Mouse (Mus musculus) heart, embryonic 11.5 days (tissue): ENCODE data around the gene Slc12a9. TPM values are rescaled to one million over a fixed set of nuclear protein-coding genes. Genes with fewer than 3 reads are reported as not detected.
"Not testable (repeated sequence)": the region's sequence is repeated elsewhere in the genome, so short reads cannot be mapped to it uniquely, and the experiment has no call there.

ENCODE experiments used
- ATAC-seq: fragments of 200-750 bp; cut with Nextera tagmentation; replicated peaks from 2 replicates; pipeline ENCODE4 v1.8.0; 2017; ENCODE audit warnings: moderate library complexity; ENCODE audit not compliant: insufficient number of reproducible peaks, low FRiP score, low TSS enrichment
- H3K27ac ChIP-seq: fragments of 300-500 bp; sonication (generic); 2 replicates; pipeline ENCODE4 v1.5.1; 2014; ENCODE audit warnings: mild to moderate bottlenecking, low read depth, low read length
- H3K27me3 ChIP-seq: fragments of 300-500 bp; sonication (generic); 2 replicates; pipeline ENCODE4 v1.6.1; 2014; ENCODE audit warnings: mild to moderate bottlenecking, low read length, mixed read lengths; ENCODE audit not compliant: control insufficient read depth, insufficient read depth
- H3K36me3 ChIP-seq: fragments of 300-500 bp; sonication (generic); 2 replicates; pipeline ENCODE4 v1.6.1; 2014; ENCODE audit warnings: mild to moderate bottlenecking, low read length, moderate library complexity, mixed read lengths; ENCODE audit not compliant: control insufficient read depth, insufficient read depth
- H3K4me1 ChIP-seq: fragments of 300-500 bp; sonication (generic); 2 replicates; pipeline ENCODE4 v1.6.1; 2014; ENCODE audit warnings: low read length; ENCODE audit not compliant: control insufficient read depth, insufficient read depth
- H3K4me2 ChIP-seq: fragments of 300-500 bp; sonication (generic); 2 replicates; pipeline ENCODE4 v1.6.1; 2014; ENCODE audit warnings: mild to moderate bottlenecking, moderate library complexity
- H3K4me3 ChIP-seq: fragments of 300-500 bp; sonication (generic); 2 replicates; pipeline ENCODE4 v1.5.1; 2014; ENCODE audit warnings: low read depth, low read length
- H3K9ac ChIP-seq: fragments of 300-500 bp; sonication (generic); 2 replicates; pipeline ENCODE4 v1.6.1; 2014; ENCODE audit warnings: mild to moderate bottlenecking, low read depth, low read length, moderate library complexity
- H3K9me3 ChIP-seq: fragments of 300-500 bp; sonication (generic); replicated peaks from 2 replicates; pipeline ENCODE4 v1.6.1; 2016; ENCODE audit warnings: low read length; ENCODE audit not compliant: control insufficient read depth
- WGBS: fragments of 180-500 bp; shearing (Covaris S2); extraction: QIAGEN DNeasy Blood & Tissue Kit; methylation state at CpG from one replicate; pipeline ENCODE4 v1.1.7; 2014; ENCODE audit not compliant: insufficient replicate concordance; 5-methylcytosine and 5-hydroxymethylcytosine counted together
- microRNA-seq: library from miRNA; unstranded; fragments of <30 nt; microRNA quantifications from one replicate; pipeline ENCODE4, GENCODE M21; 2016; ENCODE audit warnings: borderline number of aligned reads
- polyA plus RNA-seq: library from polyadenylated mRNA; unstranded; fragments of >200 nt; fragmentation: Nextera tagmentation; extraction: Ambion mirVana; gene quantifications from 2 replicates; pipeline ENCODE4 v1.2.1, GENCODE M21; 2014

Slc12a9 gene
- polyA plus RNA-seq, 1 experiment from 2014 or later: 5.1 TPM

DNA sequence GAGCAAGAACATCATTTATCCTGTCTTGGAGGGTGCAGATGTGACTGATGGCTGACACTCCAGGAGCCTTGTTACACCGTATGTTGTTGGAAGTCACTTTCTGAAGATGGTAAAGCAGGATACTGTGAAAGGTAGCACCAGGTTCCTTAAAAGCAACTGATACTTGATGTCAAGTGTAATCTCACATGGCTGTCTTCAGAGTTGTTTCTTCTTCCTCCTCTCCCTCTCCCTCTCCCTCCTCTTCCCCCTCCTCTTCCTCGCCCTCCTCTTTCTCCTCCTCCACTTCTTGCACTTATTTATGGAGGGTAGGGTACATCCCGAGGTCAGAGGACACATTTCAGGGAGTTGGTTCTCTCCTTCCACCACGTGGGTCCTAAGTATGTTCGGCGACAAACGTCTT, 47.4 kb downstream of the Slc12a9 start:
- Histone ChIP-seq H3K4me1 (peaks cover 31% of the 10 kb centered on the region), H3K4me2 (no peak overlapping the region; the same call in 1 of the 2 replicates), H3K36me3 (no peaks in the 10 kb centered on the region), H3K9ac (no peak overlapping the region), H3K4me3 (no peak overlapping the region), H3K27ac (no peak overlapping the region), H3K27me3 (peaks cover 35% of the 10 kb centered on the region), H3K9me3 (no peaks in the 10 kb centered on the region; the same call in 1 of the 2 replicates)
- ATAC-seq: no peak
- WGBS: 47% methylated on average over 7 of the region's 7 CpGs

DNA sequence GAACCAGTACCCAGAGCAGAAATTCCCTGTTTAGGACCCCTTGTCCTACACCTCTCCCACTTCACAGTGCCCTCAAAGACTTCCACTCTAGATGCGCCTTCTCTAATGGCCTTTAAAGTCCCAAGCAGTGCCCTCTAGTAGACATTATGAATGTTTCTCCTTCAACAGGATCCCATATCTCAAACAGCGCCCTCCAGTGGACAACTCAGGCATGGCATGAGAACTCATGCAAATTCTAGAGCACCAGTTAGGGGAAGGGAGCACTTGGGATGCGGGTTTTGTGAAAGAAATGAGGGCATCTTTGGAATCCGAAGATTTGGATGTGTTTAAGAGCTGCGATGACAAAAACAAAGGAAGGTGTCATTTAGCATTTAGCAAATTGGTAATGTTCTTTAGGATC, 48.4 kb downstream of the Slc12a9 start:
- WGBS: 54% methylated on average over 5 of the region's 5 CpGs

DNA sequence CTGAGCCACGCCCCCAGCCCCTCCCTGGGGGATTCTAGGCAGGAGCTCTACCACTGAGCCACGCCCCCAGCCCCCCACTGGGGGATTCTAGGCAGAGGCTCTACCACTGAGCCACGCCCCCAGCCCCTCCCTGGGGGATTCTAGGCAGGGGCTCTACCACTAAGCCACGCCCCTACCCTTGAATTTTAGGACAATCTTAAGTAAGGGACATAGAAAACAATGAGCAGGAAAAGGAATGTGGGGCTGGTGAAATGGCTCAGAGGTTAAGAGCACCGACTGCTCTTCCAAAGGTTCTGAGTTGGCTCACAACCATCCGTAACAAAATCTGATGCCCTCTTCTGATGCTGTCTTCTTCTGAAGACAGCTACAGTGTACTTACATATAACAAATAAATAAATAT, 49.0 kb downstream of the Slc12a9 start:
- H3K27me3 ChIP-seq: peaks cover 21% of the 10 kb centered on the region
- peaks cover 21% of the 10 kb centered on the region for H3K4me1 ChIP-seq
- H3K27ac ChIP-seq, ATAC-seq, H3K9ac ChIP-seq, H3K4me3 ChIP-seq, H3K9me3 ChIP-seq, H3K4me2 ChIP-seq, H3K36me3 ChIP-seq: not testable (repeated sequence)
- 74% methylated on average over 5 of the region's 6 CpGs for WGBS

More for the DNA sequence above, 48.4 kb downstream of the Slc12a9 start:
- no peak overlapping the region for H3K9ac ChIP-seq
- peaks cover 27% of the 10 kb centered on the region for H3K27me3 ChIP-seq
- peaks cover 27% of the 10 kb centered on the region for H3K4me1 ChIP-seq
- no peak overlapping the region for H3K4me2 ChIP-seq
- no peaks in the 10 kb centered on the region for H3K36me3 ChIP-seq
- no peak overlapping the region for H3K4me3 ChIP-seq
- no peak overlapping the region for H3K27ac ChIP-seq
- H3K9me3 ChIP-seq: no peaks in the 10 kb centered on the region; the same call in 1 of the 2 replicates
- ATAC-seq: no peak

DNA sequence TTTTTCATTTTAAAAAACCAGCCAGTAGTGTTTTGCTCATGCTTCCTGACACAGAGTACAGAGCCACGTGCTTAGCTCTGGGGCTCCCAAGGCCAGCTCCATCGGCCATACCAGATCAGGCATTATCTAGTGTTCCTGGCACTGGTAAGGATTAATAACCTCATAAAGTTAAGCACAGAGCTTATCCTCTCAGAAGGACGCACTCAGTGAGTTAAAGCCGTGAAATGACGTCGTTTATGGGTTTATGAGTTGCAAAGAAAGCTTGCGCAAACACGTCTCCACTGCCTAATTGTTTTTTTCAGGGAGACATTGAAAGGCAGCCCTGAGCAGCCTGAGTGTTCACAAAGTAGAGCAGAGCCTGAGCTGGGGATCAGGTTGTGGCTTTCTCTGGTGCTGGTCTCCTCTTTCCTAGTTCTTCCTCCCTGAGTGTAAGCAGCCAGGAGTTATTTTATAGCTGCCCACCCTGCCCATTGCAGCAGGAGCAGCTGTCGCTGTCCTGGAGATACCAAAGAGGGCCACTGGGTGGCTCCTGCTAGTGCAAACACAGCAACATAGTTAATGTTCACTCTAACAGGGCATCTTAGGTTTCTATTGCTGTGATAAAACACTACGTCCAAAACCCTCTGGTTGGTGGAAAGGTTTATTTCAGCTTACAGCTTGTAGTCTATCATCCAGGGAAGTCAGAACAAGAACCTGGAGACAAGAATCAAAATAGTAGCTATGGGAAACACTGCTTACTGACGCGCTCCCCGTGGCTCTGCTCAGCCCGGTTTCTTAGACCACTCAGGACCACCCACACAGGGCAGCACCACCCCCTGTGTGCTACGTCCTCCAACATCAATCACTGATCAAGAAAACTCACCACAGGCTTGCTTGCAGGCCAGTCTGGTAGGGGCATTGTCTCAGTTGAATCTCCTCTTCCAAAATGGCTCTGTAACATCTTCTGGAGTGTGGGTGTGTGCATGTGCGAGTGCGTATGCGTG, 55.7 kb downstream of the Slc12a9 start:
- no peak for ATAC-seq
- WGBS: 65% methylated on average over 18 of the region's 18 CpGs
- no peaks in the 10 kb centered on the region for H3K27me3 ChIP-seq
- no peak overlapping the region for H3K4me2 ChIP-seq
- no peaks in the 10 kb centered on the region for H3K36me3 ChIP-seq
- peaks cover 6% of the 10 kb centered on the region; the same call in 1 of the 2 replicates for H3K9me3 ChIP-seq
- no peaks in the 10 kb centered on the region for H3K4me1 ChIP-seq
- no peak overlapping the region for H3K4me3 ChIP-seq
- no peak overlapping the region for H3K27ac ChIP-seq
- H3K9ac ChIP-seq: no peak overlapping the region

DNA sequence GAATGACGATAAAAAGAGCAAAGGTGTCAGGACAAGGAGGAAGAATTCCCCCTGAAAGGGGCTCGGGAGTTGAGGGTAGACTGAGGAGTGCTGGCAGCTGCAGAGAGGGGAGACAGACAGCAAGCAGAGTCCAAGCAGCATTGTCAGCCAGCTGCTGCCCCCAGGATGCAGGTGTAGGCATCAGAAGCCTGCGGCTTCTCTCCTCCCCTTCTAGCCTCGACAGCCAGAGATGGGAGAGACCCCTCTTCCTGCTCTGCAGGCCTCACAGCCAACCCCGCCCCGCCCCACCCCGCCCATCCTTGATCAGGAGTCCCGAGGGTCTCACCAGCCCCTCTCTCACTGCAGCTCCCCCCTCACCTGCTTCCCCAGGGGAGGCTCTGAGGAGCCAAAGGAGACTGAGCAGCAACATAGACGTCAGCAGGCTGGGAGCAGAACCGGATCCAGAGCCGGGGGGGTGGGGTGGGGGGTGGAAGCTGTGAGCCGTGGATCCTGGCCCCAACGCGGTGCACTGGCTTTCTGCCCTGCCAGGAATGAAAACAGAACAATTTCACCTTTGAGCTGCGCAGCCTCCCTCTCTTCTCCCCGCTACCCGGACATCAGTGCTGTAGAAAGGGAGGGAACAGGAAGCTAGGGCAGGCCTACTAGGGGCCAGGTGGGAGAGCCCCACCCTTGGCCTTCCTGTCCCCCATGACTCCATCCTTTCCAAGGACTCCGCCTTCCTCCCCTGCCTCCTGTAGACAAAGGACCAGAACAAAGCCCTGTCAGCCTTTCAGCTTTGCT, 65.1 kb downstream of the Slc12a9 start:
- H3K27ac ChIP-seq: no peak overlapping the region
- no peak for ATAC-seq
- no peak overlapping the region for H3K4me3 ChIP-seq

DNA sequence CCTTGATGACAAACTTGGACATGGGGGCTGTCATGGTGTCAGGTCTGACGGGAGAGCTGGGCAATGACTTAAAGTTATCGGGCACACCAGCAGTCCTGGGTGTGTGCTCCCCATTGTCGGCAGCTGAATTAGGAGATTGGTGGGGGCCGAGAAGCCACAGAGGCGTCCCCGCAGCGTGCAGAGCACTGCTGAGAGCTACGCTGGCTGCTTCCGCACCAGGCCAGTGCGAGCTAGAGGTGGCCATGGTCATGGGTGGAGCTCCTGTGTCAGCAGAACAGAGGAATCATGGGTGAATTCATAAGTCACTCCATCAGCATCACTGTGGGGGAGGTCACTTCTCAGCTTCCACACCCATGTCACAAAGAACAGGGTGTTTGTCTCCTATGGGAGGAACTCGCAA, 68.6 kb downstream of the Slc12a9 start:
- no peaks in the 10 kb centered on the region for H3K4me1 ChIP-seq
- no peak overlapping the region for H3K4me2 ChIP-seq
- 78% methylated on average over 11 of the region's 11 CpGs for WGBS
- no peak overlapping the region for H3K4me3 ChIP-seq
- no peak for ATAC-seq
- no peaks in the 10 kb centered on the region for H3K36me3 ChIP-seq
- H3K27me3 ChIP-seq: no peaks in the 10 kb centered on the region
- H3K27ac ChIP-seq: no peak overlapping the region
- no peak overlapping the region for H3K9ac ChIP-seq
- H3K9me3 ChIP-seq: no peaks in the 10 kb centered on the region

More for the DNA sequence above, 65.1 kb downstream of the Slc12a9 start:
- WGBS: 28% methylated on average over 16 of the region's 18 CpGs
- H3K4me2 ChIP-seq: 0 out of 2 replicates have a peak overlapping the region, but pooled peaks have one; percentile 3
- H3K27me3 ChIP-seq: no peaks in the 10 kb centered on the region
- H3K9ac ChIP-seq: no peak overlapping the region
- no peaks in the 10 kb centered on the region for H3K36me3 ChIP-seq
- peaks cover 5% of the 10 kb centered on the region; the same call in 1 of the 2 replicates for H3K9me3 ChIP-seq
- H3K4me1 ChIP-seq: no peaks in the 10 kb centered on the region

Small RNAs within 50 kb of the gene (microRNA-seq; reads per million reads assigned to microRNA genes)
- gene Mir7036 (1.0 reads per million, percentile 13 among the genes with 10 or more reads in this experiment), gene Mir8116 (0.41 reads per million)

Other genes with a start within 250 kb of the Slc12a9 start
- 5.8 and 9.4 TPM in 2 replicates for gene Trim56, start 217.4 kb downstream of the Slc12a9 start, polyA plus RNA-seq
- not detected in 2 replicates for gene Muc3, start 184.3 kb downstream of the Slc12a9 start, polyA plus RNA-seq
- gene Muc3a, start 121.2 kb downstream of the Slc12a9 start, polyA plus RNA-seq: 0.27 and 0.45 TPM in 2 replicates
- gene Ache, start 46.1 kb downstream of the Slc12a9 start, polyA plus RNA-seq: 20.3 and 22.2 TPM in 2 replicates
- 9.1 and 10.3 TPM in 2 replicates for gene Ufsp1, start 39.0 kb downstream of the Slc12a9 start, polyA plus RNA-seq
- gene Srrt, start 25.9 kb downstream of the Slc12a9 start, polyA plus RNA-seq: 92.0 and 96.9 TPM in 2 replicates
- 36.7 and 41.1 TPM in 2 replicates for gene Trip6, start 19.2 kb downstream of the Slc12a9 start, polyA plus RNA-seq
- 27.3 and 35.6 TPM in 2 replicates for gene Ephb4, start 16.5 kb upstream of the Slc12a9 start, polyA plus RNA-seq
- 0.03 and 0.11 TPM in 2 replicates for gene Zan, start 143.5 kb upstream of the Slc12a9 start, polyA plus RNA-seq
- gene Pop7, start 168.9 kb upstream of the Slc12a9 start, polyA plus RNA-seq: 46.5 and 50.0 TPM in 2 replicates
- 6.8 and 9.5 TPM in 2 replicates for gene Gigyf1, start 185.0 kb upstream of the Slc12a9 start, polyA plus RNA-seq
- gene Epo, start 199.6 kb upstream of the Slc12a9 start, polyA plus RNA-seq: not detected in 2 replicates
- gene Gnb2, start 199.9 kb upstream of the Slc12a9 start, polyA plus RNA-seq: 307 and 318 TPM in 2 replicates
- gene Actl6b, start 219.9 kb upstream of the Slc12a9 start, polyA plus RNA-seq: 0.65 and 1.0 TPM in 2 replicates
- gene Tfr2, start 236.2 kb upstream of the Slc12a9 start, polyA plus RNA-seq: 2.3 and 3.5 TPM in 2 replicates